Mouse (Mus musculus) hindbrain, embryonic 12.5 days (tissue): ENCODE data around the gene Bmp2k. TPM values are rescaled to one million over a fixed set of nuclear protein-coding genes. Genes with fewer than 3 reads are reported as not detected.
A peak's percentile ranks its signal among the peaks of the same experiment; 100 is the strongest.

Source experiments
- ATAC-seq: fragments of 200-750 bp; cut with Nextera tagmentation; 2 replicates; pipeline ENCODE4 v1.8.0; 2017; ENCODE audit warnings: moderate TSS enrichment; ENCODE audit not compliant: low FRiP score
- H3K27ac ChIP-seq: fragments of 300-500 bp; sonication (generic); 2 replicates; pipeline ENCODE4 v1.5.1; 2016; ENCODE audit warnings: mild to moderate bottlenecking
- H3K27me3 ChIP-seq: fragments of 300-500 bp; sonication (generic); 2 replicates; pipeline ENCODE4 v1.6.1; 2016; ENCODE audit warnings: mild to moderate bottlenecking
- H3K36me3 ChIP-seq: fragments of 300-500 bp; sonication (generic); 2 replicates; pipeline ENCODE4 v1.6.1; 2016; ENCODE audit warnings: mild to moderate bottlenecking
- H3K4me1 ChIP-seq: fragments of 300-500 bp; sonication (generic); 2 replicates; pipeline ENCODE4 v1.6.1; 2016
- H3K4me2 ChIP-seq: fragments of 300-500 bp; sonication (generic); replicated peaks from 2 replicates; pipeline ENCODE4 v1.6.1; 2016; ENCODE audit warnings: mild to moderate bottlenecking
- H3K4me3 ChIP-seq: fragments of 300-500 bp; sonication (generic); 2 replicates; pipeline ENCODE4 v1.5.1; 2016; ENCODE audit warnings: mild to moderate bottlenecking
- H3K9ac ChIP-seq: fragments of 300-500 bp; sonication (generic); 2 replicates; pipeline ENCODE4 v1.6.1; 2016; ENCODE audit warnings: mild to moderate bottlenecking, moderate library complexity
- H3K9me3 ChIP-seq: fragments of 300-500 bp; sonication (generic); replicated peaks from 2 replicates; pipeline ENCODE4 v1.6.1; 2016; ENCODE audit warnings: mild to moderate bottlenecking
- WGBS: fragments of 180-500 bp; shearing (Covaris S2); methylation state at CpG from one replicate; pipeline ENCODE4 v1.1.7; 2016; 5-methylcytosine and 5-hydroxymethylcytosine counted together
- polyA plus RNA-seq: library from polyadenylated mRNA; unstranded; fragments of >200 nt; fragmentation: Nextera tagmentation; extraction: Ambion mirVana; gene quantifications from 2 replicates; pipeline ENCODE4 v1.2.1, GENCODE M21; 2016

Gene Bmp2k
- polyA plus RNA-seq, 1 experiment from 2014 or later = 12.8 TPM

GRCm38 (mm10) chr5:96976150-96976549 lies 21.3 kb upstream of the Bmp2k start:
- 93% methylated on average over 3 of the region's 3 CpGs for WGBS
- no peak for ATAC-seq
- no peaks in the 10 kb centered on the region for H3K9me3 ChIP-seq

GRCm38 (mm10) chr5:96979296-96980007 lies 18.0 kb upstream of the Bmp2k start:
- H3K4me3 ChIP-seq = no peak overlapping the region
- ATAC-seq = no peak
- H3K9ac ChIP-seq = no peak overlapping the region
- H3K9me3 ChIP-seq = no peaks in the 10 kb centered on the region
- H3K4me2 ChIP-seq = no peak overlapping the region
- H3K27me3 ChIP-seq = no peaks in the 10 kb centered on the region
- no peaks in the 10 kb centered on the region for H3K36me3 ChIP-seq
- H3K27ac ChIP-seq = no peak overlapping the region
- WGBS = 50% methylated on average over 13 of the region's 13 CpGs
- peaks cover 6% of the 10 kb centered on the region; the same call in 1 of the 2 replicates for H3K4me1 ChIP-seq

More at GRCm38 (mm10) chr5:96976150-96976549, 21.3 kb upstream of the Bmp2k start:
- H3K27me3 ChIP-seq = no peaks in the 10 kb centered on the region
- H3K36me3 ChIP-seq = no peaks in the 10 kb centered on the region
- H3K4me3 ChIP-seq = no peak overlapping the region
- H3K9ac ChIP-seq = no peak overlapping the region
- H3K4me2 ChIP-seq = no peak overlapping the region
- peaks cover 6% of the 10 kb centered on the region; the same call in 1 of the 2 replicates for H3K4me1 ChIP-seq
- H3K27ac ChIP-seq = no peak overlapping the region

- H3K27ac ChIP-seq = no peak overlapping the region
- H3K4me2 ChIP-seq = no peak overlapping the region
- ATAC-seq = no peak
- H3K4me3 ChIP-seq = no peak overlapping the region
- H3K9me3 ChIP-seq = no peaks in the 10 kb centered on the region
- WGBS = 17% methylated on average over 15 of the region's 15 CpGs
- no peaks in the 10 kb centered on the region for H3K36me3 ChIP-seq
- no peaks in the 10 kb centered on the region for H3K27me3 ChIP-seq
- H3K9ac ChIP-seq = no peak overlapping the region
- H3K4me1 ChIP-seq = peaks cover 6% of the 10 kb centered on the region; the same call in 1 of the 2 replicates
Observed at GRCm38 (mm10) chr5:96980008-96980634, 17.4 kb upstream of the Bmp2k start.

GRCm38 (mm10) chr5:96981987-96982386 lies 15.5 kb upstream of the Bmp2k start:
- Histone ChIP-seq H3K36me3 (no peaks in the 10 kb centered on the region), H3K27ac (no peak overlapping the region), H3K9me3 (no peaks in the 10 kb centered on the region), H3K9ac (no peak overlapping the region), H3K4me3 (no peak overlapping the region), H3K4me1 (peaks cover 6% of the 10 kb centered on the region; the same call in 1 of the 2 replicates), H3K27me3 (no peaks in the 10 kb centered on the region), H3K4me2 (no peak overlapping the region)
- 77% methylated on average over 3 of the region's 3 CpGs for WGBS
- ATAC-seq = no peak

- no peak overlapping the region for H3K9ac ChIP-seq
- H3K27ac ChIP-seq = no peak overlapping the region
- WGBS = 87% methylated on average over 7 of the region's 7 CpGs
- H3K36me3 ChIP-seq = no peaks in the 10 kb centered on the region
- no peaks in the 10 kb centered on the region for H3K27me3 ChIP-seq
- no peaks in the 10 kb centered on the region for H3K9me3 ChIP-seq
- peaks cover 6% of the 10 kb centered on the region; the same call in 1 of the 2 replicates for H3K4me1 ChIP-seq
- H3K4me2 ChIP-seq = no peak overlapping the region
- ATAC-seq = no peak
- no peak overlapping the region for H3K4me3 ChIP-seq
Observed at GRCm38 (mm10) chr5:96983142-96983541, 14.3 kb upstream of the Bmp2k start.

GRCm38 (mm10) chr5:96986850-96987249 lies 10.6 kb upstream of the Bmp2k start:
- Histone ChIP-seq H3K9ac (no peak overlapping the region), H3K27me3 (no peaks in the 10 kb centered on the region), H3K36me3 (no peaks in the 10 kb centered on the region), H3K9me3 (no peaks in the 10 kb centered on the region), H3K4me1 (no peaks in the 10 kb centered on the region), H3K4me2 (no peak overlapping the region), H3K4me3 (no peak overlapping the region), H3K27ac (no peak overlapping the region)
- 91% methylated on average over 3 of the region's 3 CpGs for WGBS
- no peak for ATAC-seq

GRCm38 (mm10) chr5:96988880-96989279 lies 8.6 kb upstream of the Bmp2k start:
- Histone ChIP-seq H3K9ac (no peak overlapping the region), H3K4me3 (no peak overlapping the region), H3K36me3 (no peaks in the 10 kb centered on the region), H3K4me1 (no peaks in the 10 kb centered on the region), H3K4me2 (no peak overlapping the region), H3K27ac (no peak overlapping the region), H3K27me3 (no peaks in the 10 kb centered on the region), H3K9me3 (no peaks in the 10 kb centered on the region)
- no peak for ATAC-seq
- 93% methylated on average over 4 of the region's 4 CpGs for WGBS

GRCm38 (mm10) chr5:96991156-96991555 lies 6.3 kb upstream of the Bmp2k start:
- peaks cover 3% of the 10 kb centered on the region; the same call in 1 of the 2 replicates for H3K4me1 ChIP-seq
- 92% methylated on average over 6 of the region's 6 CpGs for WGBS
- H3K9ac ChIP-seq = no peak overlapping the region
- H3K36me3 ChIP-seq = no peaks in the 10 kb centered on the region
- H3K27ac ChIP-seq = no peak overlapping the region
- H3K9me3 ChIP-seq = no peaks in the 10 kb centered on the region
- H3K27me3 ChIP-seq = no peaks in the 10 kb centered on the region
- H3K4me2 ChIP-seq = no peak overlapping the region
- ATAC-seq = no peak
- no peak overlapping the region for H3K4me3 ChIP-seq

- Histone ChIP-seq H3K4me3 (no peak overlapping the region), H3K4me1 (peaks cover 9% of the 10 kb centered on the region), H3K27me3 (no peaks in the 10 kb centered on the region), H3K9ac (no peak overlapping the region), H3K36me3 (no peaks in the 10 kb centered on the region), H3K4me2 (no peak overlapping the region), H3K27ac (no peak overlapping the region), H3K9me3 (no peaks in the 10 kb centered on the region)
- ATAC-seq = no peak
- 89% methylated on average over 5 of the region's 5 CpGs for WGBS
Observed at GRCm38 (mm10) chr5:96992651-96993050, 4.8 kb upstream of the Bmp2k start.

- 73% methylated on average over 8 of the region's 8 CpGs for WGBS
- H3K9ac ChIP-seq = no peak overlapping the region
Observed at GRCm38 (mm10) chr5:96993057-96993456, 4.4 kb upstream of the Bmp2k start.

GRCm38 (mm10) chr5:96995791-96996190 lies 1.7 kb upstream of the Bmp2k start:
- Histone ChIP-seq H3K27me3 (no peaks in the 10 kb centered on the region), H3K4me3 (no peak overlapping the region), H3K36me3 (no peaks in the 10 kb centered on the region), H3K9ac (no peak overlapping the region), H3K4me2 (0 out of 2 replicates have a peak overlapping the region, but pooled peaks have one; percentile 79), H3K27ac (0 out of 2 replicates have a peak overlapping the region, but pooled peaks have one; percentile 23), H3K4me1 (peaks cover 24% of the 10 kb centered on the region), H3K9me3 (no peaks in the 10 kb centered on the region)
- ATAC-seq = no peak
- 64% methylated on average over 5 of the region's 5 CpGs for WGBS

More at GRCm38 (mm10) chr5:96993057-96993456, 4.4 kb upstream of the Bmp2k start:
- no peak overlapping the region for H3K27ac ChIP-seq
- no peaks in the 10 kb centered on the region for H3K36me3 ChIP-seq
- H3K4me3 ChIP-seq = no peak overlapping the region
- no peak overlapping the region for H3K4me2 ChIP-seq
- no peak for ATAC-seq
- no peaks in the 10 kb centered on the region for H3K27me3 ChIP-seq
- H3K4me1 ChIP-seq = peaks cover 9% of the 10 kb centered on the region
- H3K9me3 ChIP-seq = no peaks in the 10 kb centered on the region

GRCm38 (mm10) chr5:96996401-96997309 lies 834 bp upstream of the Bmp2k start:
- H3K9me3 ChIP-seq = no peaks in the 10 kb centered on the region
- peak overlapping the region; percentile 89 for H3K9ac ChIP-seq
- 19% methylated on average over 39 of the region's 39 CpGs for WGBS
- peaks cover 24% of the 10 kb centered on the region for H3K4me1 ChIP-seq
- peak; percentile 65 for ATAC-seq
- H3K4me3 ChIP-seq = peak overlapping the region; percentile 79
- no peaks in the 10 kb centered on the region for H3K27me3 ChIP-seq
- H3K36me3 ChIP-seq = no peaks in the 10 kb centered on the region
- peak overlapping the region; percentile 95 for H3K27ac ChIP-seq
- peak overlapping the region; percentile 79 for H3K4me2 ChIP-seq
